Comparison of ENCODE assay signal across 13 mouse cellular contexts in the genomic region with DNA sequence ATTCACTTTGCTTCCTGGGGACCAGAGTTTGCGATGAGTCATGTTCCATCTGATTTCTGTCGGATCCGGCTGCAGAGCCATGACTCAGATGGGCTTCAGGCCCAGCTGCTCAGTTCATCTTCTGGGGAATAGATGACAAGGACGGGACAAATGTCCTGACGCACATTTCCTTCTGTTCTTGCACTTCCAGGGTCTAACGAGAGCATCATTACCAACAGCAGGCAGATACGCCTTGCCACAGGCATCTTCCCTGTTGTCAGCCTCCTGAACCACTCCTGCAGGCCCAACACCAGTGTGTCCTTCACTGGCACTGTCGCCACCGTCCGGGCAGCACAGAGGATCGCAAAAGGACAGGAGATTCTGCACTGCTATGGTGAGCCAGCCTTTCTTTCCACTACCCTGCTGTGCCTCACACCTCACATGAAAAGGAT. TPM values are rescaled to one million over a fixed set of nuclear protein-coding genes. Genes with fewer than 3 reads are reported as not detected.
DNase-seq lines count a peak whose midpoint lies in the region; ATAC-seq and TF ChIP-seq lines count a peak whose summit lies in the region.
"Had no signal": no experiment of that assay in that cellular context is flagged by ENCODE, and none has a peak within 500 bp of the region (broad histone marks: within the 10 kb centered on the region; RNA-seq: fewer than 3 reads in every experiment).

No protein-coding gene starts in this region.

- peaks cover 0 to 5% of the 10 kb centered on the region in 2 experiments; a peak in 1 of 4 replicates for H3K4me1 ChIP-seq in ES-E14 (ENCODE audit: control insufficient read depth in 2 of 2, insufficient read depth in 2 of 2, low read length in 2 of 2, poor library complexity in 1 of 2)
- no peaks in the 10 kb centered on the region for H3K4me1 ChIP-seq in kidney, embryonic 15.5 days
- H3K4me1 ChIP-seq in limb, embryonic 10.5 days = no peaks in the 10 kb centered on the region

- H3K4me3 ChIP-seq in ES-E14 (ENCODE audit: insufficient read depth in 1 of 2, low read depth in 1 of 2, low read length in 2 of 2, poor library complexity in 1 of 2, severe bottlenecking in 1 of 2) = peak overlapping the region in 1 of 2 experiments; percentile 3; a peak in 1 of 4 replicates
- no peak overlapping the region for H3K4me3 ChIP-seq in kidney, embryonic 15.5 days (replicated peaks)
- H3K4me3 ChIP-seq in limb, embryonic 10.5 days = no peak overlapping the region

- no peaks in the 10 kb centered on the region for H3K27me3 ChIP-seq in kidney, embryonic 15.5 days
- H3K27me3 ChIP-seq in limb, embryonic 10.5 days (ENCODE audit: low read depth, poor library complexity, severe bottlenecking) = no peaks in the 10 kb centered on the region

- no peak overlapping the region for H3K27ac ChIP-seq in ES-E14 (ENCODE audit: insufficient read depth, low read depth, low read length, poor library complexity, severe bottlenecking)
- H3K27ac ChIP-seq in kidney, embryonic 15.5 days = no peak overlapping the region
- no peak overlapping the region for H3K27ac ChIP-seq in limb, embryonic 10.5 days
- H3K27ac ChIP-seq: stomach, postnatal 0 days had no signal

- peaks cover 2% of the 10 kb centered on the region for H3K36me3 ChIP-seq in ES-E14 (ENCODE audit: control insufficient read depth, insufficient read depth, low read length, poor library complexity, severe bottlenecking)
- H3K36me3 ChIP-seq in kidney, embryonic 15.5 days = peaks cover 12% of the 10 kb centered on the region
- H3K36me3 ChIP-seq in limb, embryonic 10.5 days = 0 out of 2 replicates have a peak, but pooled peaks cover 4% of the 10 kb centered on the region

- peak; percentile 87 for DNase-seq in heart, adult 11 months
- no peak for DNase-seq in heart, postnatal 25 days (ENCODE audit: low spot score)
- no peak for DNase-seq in ES-E14 (ENCODE audit: low read depth, low spot score)
- peak; percentile 94 for DNase-seq in brain, adult 2 months (ENCODE audit: low read depth, low spot score)
- peak; percentile 33 to 47 for DNase-seq in layer of hippocampus, postnatal 36 days
- no peak for DNase-seq in thymus, postnatal 4 days
- no peak for DNase-seq in limb, embryonic 10.5 days (ENCODE audit: low spot score)
- DNase-seq: heart, postnatal 36 days; kidney, postnatal 14 days; midbrain, embryonic 14.5 days had no signal

- no peak overlapping the region for H3K4me2 ChIP-seq in kidney, embryonic 15.5 days

- peak overlapping the region; percentile 46; the same call in 1 of the 2 replicates for H3K9ac ChIP-seq in ES-E14 (ENCODE audit: insufficient read depth, low read depth, low read length, poor library complexity, severe bottlenecking)
- H3K9ac ChIP-seq in kidney, embryonic 15.5 days = no peak overlapping the region

- 77% methylated on average over 11 of the region's 11 CpGs for WGBS in kidney, embryonic 15.5 days
- WGBS in limb, embryonic 10.5 days = 88% methylated on average over 11 of the region's 11 CpGs

- no peak for ATAC-seq in kidney, embryonic 15.5 days (replicated peaks; ENCODE audit: low FRiP score)
- ATAC-seq: forebrain, embryonic 14.5 days had no signal

- H3K9me3 ChIP-seq in ES-E14 (ENCODE audit: control insufficient read depth, insufficient read depth, low read depth, low read length) = no peaks in the 10 kb centered on the region
- no peaks in the 10 kb centered on the region for H3K9me3 ChIP-seq in kidney, embryonic 15.5 days (replicated peaks)
- no peaks in the 10 kb centered on the region for H3K9me3 ChIP-seq in limb, embryonic 10.5 days (replicated peaks)

- in situ Hi-C loops in ES-E14 (cut with MboI; ENCODE audit: low sequenced_read_pairs in 2 of 2, unreplicated experiment in 2 of 2) = no loop called here

- intact Hi-C loops in heart, postnatal 25 days (cut with DNase I) = no loop called here

TF ChIP-seq in ES-E14, 5 proteins besides CTCF, POLR2A, EP300 and RAD21:
- no peak for TF ChIP-seq HCFC1 (IDR thresholded peaks at IDR 0.05; ENCODE audit: borderline replicate concordance, insufficient read depth, low read length)
- TF ChIP-seq ZC3H11A (IDR thresholded peaks at IDR 0.05; ENCODE audit: borderline replicate concordance, low read depth, low read length) = no peak
- TF ChIP-seq MAFK (IDR thresholded peaks at IDR 0.05; ENCODE audit: insufficient read depth, low read depth, low read length) = no peak
- no peak for TF ChIP-seq ZNF384 (IDR thresholded peaks at IDR 0.05; ENCODE audit: low read depth, low read length)
- TF ChIP-seq CHD2 (IDR thresholded peaks at IDR 0.05; ENCODE audit: low read depth, low read length) = no peak
TF ChIP-seq in ES-E14: peak in this region for 0.

RNA-seq across cellular contexts. Expression of a gene that starts 23.1 kb away (rescaled TPM):
- total RNA-seq in heart, postnatal 25 days (2021) = 10 to 100 TPM; 26.3 to 26.9 TPM
- total RNA-seq in ES-E14 (2012; rRNA removed) = 20.3 and 24.7 TPM in 2 replicates
- 10 to 100 TPM; 12.5 to 17.0 TPM for total RNA-seq in layer of hippocampus, postnatal 36 days (2021)
- polyA plus RNA-seq in kidney, embryonic 15.5 days (2015; fragmentation: Nextera tagmentation; extraction: Ambion mirVana) = 129 and 140 TPM in 2 replicates
- polyA plus RNA-seq in limb, embryonic 10.5 days (2016; fragmentation: Nextera tagmentation; extraction: Ambion mirVana) = 214 and 217 TPM in 2 replicates

RNA-seq across cellular contexts. Expression of a gene that starts 40.0 kb away (rescaled TPM):
- not detected for total RNA-seq in heart, postnatal 25 days (2021)
- 0.27 TPM in 1 of 2 replicates, not detected in the other for total RNA-seq in ES-E14 (2012; rRNA removed)
- total RNA-seq in layer of hippocampus, postnatal 36 days (2021) = under 1 TPM; 0.40 to 0.50 TPM
- 35.4 and 47.2 TPM in 2 replicates for polyA plus RNA-seq in kidney, embryonic 15.5 days (2015; fragmentation: Nextera tagmentation; extraction: Ambion mirVana)
- 0.36 TPM in 1 of 2 replicates, not detected in the other for polyA plus RNA-seq in limb, embryonic 10.5 days (2016; fragmentation: Nextera tagmentation; extraction: Ambion mirVana)
- total RNA-seq: heart, postnatal 36 days had no signal
- polyA plus RNA-seq: forebrain, embryonic 14.5 days; midbrain, embryonic 14.5 days had no signal

RNA-seq across cellular contexts. Expression of a gene that starts 51.2 kb away (rescaled TPM):
- total RNA-seq in heart, postnatal 25 days (2021) = 1 to 10 TPM; 4.3 to 4.6 TPM
- 27.0 and 28.3 TPM in 2 replicates for total RNA-seq in ES-E14 (2012; rRNA removed)
- total RNA-seq in layer of hippocampus, postnatal 36 days (2021) = 10 to 100 TPM; 12.8 to 14.4 TPM
- polyA plus RNA-seq in kidney, embryonic 15.5 days (2015; fragmentation: Nextera tagmentation; extraction: Ambion mirVana) = 14.6 and 15.2 TPM in 2 replicates
- polyA plus RNA-seq in limb, embryonic 10.5 days (2016; fragmentation: Nextera tagmentation; extraction: Ambion mirVana) = 15.0 and 17.1 TPM in 2 replicates

RNA-seq across cellular contexts. Expression of a gene that starts 51.3 kb away (rescaled TPM):
- 10 to 100 TPM; 58.0 to 63.5 TPM for total RNA-seq in heart, postnatal 25 days (2021)
- 193 and 317 TPM in 2 replicates for total RNA-seq in ES-E14 (2012; rRNA removed)
- total RNA-seq in layer of hippocampus, postnatal 36 days (2021) = 10 to 100 TPM; 58.5 to 60.8 TPM
- polyA plus RNA-seq in kidney, embryonic 15.5 days (2015; fragmentation: Nextera tagmentation; extraction: Ambion mirVana) = 123 and 128 TPM in 2 replicates
- polyA plus RNA-seq in limb, embryonic 10.5 days (2016; fragmentation: Nextera tagmentation; extraction: Ambion mirVana) = 178 and 185 TPM in 2 replicates

RNA-seq across cellular contexts. Expression of a gene that starts 55.1 kb away (rescaled TPM):
- total RNA-seq in heart, postnatal 25 days (2021) = 1 to 10 TPM; 7.7 to 9.1 TPM
- total RNA-seq in ES-E14 (2012; rRNA removed) = 8.5 and 11.8 TPM in 2 replicates
- total RNA-seq in layer of hippocampus, postnatal 36 days (2021) = 10 to 100 TPM; 20.6 to 22.6 TPM
- polyA plus RNA-seq in kidney, embryonic 15.5 days (2015; fragmentation: Nextera tagmentation; extraction: Ambion mirVana) = 5.0 and 6.2 TPM in 2 replicates
- polyA plus RNA-seq in limb, embryonic 10.5 days (2016; fragmentation: Nextera tagmentation; extraction: Ambion mirVana) = 5.6 and 6.6 TPM in 2 replicates

Comparison
In these comparisons a context has a peak if more than half of its experiments do, and no peak if none do; other contexts are left out.
1. DNase-seq: peak in heart, adult 11 months (single experiment), brain, adult 2 months (single experiment) and layer of hippocampus, postnatal 36 days (2 of 2); none in heart, postnatal 25 days (single experiment), ES-E14 (single experiment), thymus, postnatal 4 days (single experiment) and limb, embryonic 10.5 days (single experiment).